Mouse (Mus musculus) CH12.LX (cell line): Measurements from ENCODE around the gene Exo5. TPM values are rescaled to one million over a fixed set of nuclear protein-coding genes. Genes with fewer than 3 reads are reported as not detected.

Experiments
- DNase-seq: peaks from one replicate; pipeline ENCODE4 v3.0.0-alpha.2; 2013; ENCODE audit errors: extremely low read depth
- H3K27ac ChIP-seq: 2 replicates; pipeline ENCODE4 v1.5.1; 2012; ENCODE audit warnings: low read depth, mild to moderate bottlenecking, control low read depth, moderate library complexity; ENCODE audit not compliant: insufficient read depth
- H3K27me3 ChIP-seq: replicated peaks from 2 replicates; pipeline ENCODE3; 2012; ENCODE audit warnings: inconsistent platforms
- H3K36me3 ChIP-seq, 2 experiments: replicated peaks in 1 of 2; 2 replicates each; pipeline versions ENCODE3 to v1.6.1; 2012; ENCODE audit warnings: inconsistent platforms in 1 of 2, low read length in 1 of 2, mild to moderate bottlenecking in 1 of 2, mixed read lengths in 1 of 2, moderate library complexity in 1 of 2; ENCODE audit not compliant: control insufficient read depth in 1 of 2, insufficient read depth in 1 of 2
- H3K4me1 ChIP-seq, 2 experiments: 2 replicates each; pipeline ENCODE4 v1.6.1; 2012; ENCODE audit warnings: inconsistent platforms in 1 of 2, moderate library complexity in 1 of 2; ENCODE audit not compliant: insufficient read depth in 2 of 2, control insufficient read depth in 1 of 2
- H3K4me2 ChIP-seq: 2 replicates; pipeline ENCODE4 v1.6.1; 2012; ENCODE audit warnings: low read depth, mild to moderate bottlenecking, control low read depth; ENCODE audit not compliant: poor library complexity, insufficient read depth, severe bottlenecking
- H3K4me3 ChIP-seq, 3 experiments: fragments of 150-350 bp in 1 of 3; sonication (generic) in 1 of 3; replicated peaks in 1 of 3; 2 replicates each; pipeline versions ENCODE3 to v1.5.1; 2011 to 2012; ENCODE audit warnings: low read depth in 2 of 3, low read length in 2 of 3, mild to moderate bottlenecking in 2 of 3, moderate library complexity in 2 of 3, control low read depth in 1 of 3, improper control_type of control experiment in 1 of 3, inconsistent platforms in 1 of 3, mixed read lengths in 1 of 3; ENCODE audit not compliant: poor library complexity in 1 of 3
- H3K79me2 ChIP-seq: replicated peaks from 2 replicates; pipeline ENCODE4 v1.6.1; 2012; ENCODE audit warnings: mild to moderate bottlenecking, moderate library complexity; ENCODE audit not compliant: control insufficient read depth, poor library complexity, insufficient read depth, severe bottlenecking; ENCODE audit errors: extremely low read depth
- H3K9ac ChIP-seq: 2 replicates; pipeline ENCODE4 v1.6.1; 2012; ENCODE audit warnings: low read depth, mild to moderate bottlenecking, control low read depth, moderate library complexity; ENCODE audit not compliant: insufficient read depth
- H3K9me3 ChIP-seq: replicated peaks from 2 replicates; pipeline ENCODE3; 2012; ENCODE audit warnings: low read length, inconsistent platforms, mixed read lengths
- CHD1 ChIP-seq: IDR thresholded peaks from 2 replicates; pipeline ENCODE4 v1.6.1; 2012; ENCODE audit warnings: low read depth, low read length, improper control_type of control experiment, inconsistent platforms
- CHD2 ChIP-seq: IDR thresholded peaks from 2 replicates; pipeline ENCODE4 v1.6.1; 2011; ENCODE audit warnings: low read length, improper control_type of control experiment
- CTCF ChIP-seq, 2 experiments: IDR thresholded peaks in 1 of 2; conservative IDR thresholded peaks in 1 of 2; 2 replicates each; pipeline ENCODE4 v1.5.1; 2011 to 2012; ENCODE audit warnings: low read depth in 2 of 2, low read length in 2 of 2, improper control_type of control experiment in 1 of 2, inconsistent platforms in 1 of 2, mild to moderate bottlenecking in 1 of 2, moderate library complexity in 1 of 2
- E2F4 ChIP-seq: IDR thresholded peaks from 2 replicates; pipeline ENCODE4 v1.6.1; 2011; ENCODE audit warnings: low read depth, low read length, improper control_type of control experiment; ENCODE audit not compliant: insufficient replicate concordance
- ELF1 ChIP-seq: IDR thresholded peaks from 2 replicates; pipeline ENCODE4 v1.6.1; 2014; ENCODE audit warnings: low read depth, mild to moderate bottlenecking, inconsistent platforms, low read length, improper control_type of control experiment
- EP300 ChIP-seq: IDR thresholded peaks from 2 replicates; pipeline ENCODE4 v1.6.1; 2011; ENCODE audit warnings: low read length, improper control_type of control experiment
- GABPA ChIP-seq: IDR thresholded peaks from 2 replicates; pipeline ENCODE4 v1.6.1; 2012; ENCODE audit warnings: low read depth, low read length, improper control_type of control experiment, inconsistent platforms; ENCODE audit not compliant: insufficient replicate concordance
- HCFC1 ChIP-seq: IDR thresholded peaks from 2 replicates; pipeline ENCODE4 v1.6.1; 2012; ENCODE audit warnings: low read depth, mild to moderate bottlenecking, inconsistent platforms, low read length, improper control_type of control experiment
- JUN ChIP-seq: IDR thresholded peaks from 2 replicates; pipeline ENCODE4 v1.6.1; 2011; ENCODE audit warnings: low read depth, mild to moderate bottlenecking, low read length, improper control_type of control experiment, moderate library complexity; ENCODE audit not compliant: insufficient read depth
- JUND ChIP-seq: conservative IDR thresholded peaks from 2 replicates; pipeline ENCODE4 v1.6.1; 2011; ENCODE audit warnings: low read depth, low read length, improper control_type of control experiment
- MAFK ChIP-seq: IDR thresholded peaks from 2 replicates; pipeline ENCODE4 v1.6.1; 2011; ENCODE audit warnings: low read length, improper control_type of control experiment; ENCODE audit not compliant: insufficient replicate concordance
- MXI1 ChIP-seq: IDR thresholded peaks from 2 replicates; pipeline ENCODE4 v1.6.1; 2011; ENCODE audit warnings: mild to moderate bottlenecking, low read depth, low read length, improper control_type of control experiment
- MYC ChIP-seq: IDR thresholded peaks from 2 replicates; pipeline ENCODE4 v1.6.1; 2011; ENCODE audit warnings: low read depth, mild to moderate bottlenecking, improper control_type of control experiment, low read length
- PAX5 ChIP-seq: IDR thresholded peaks from 2 replicates; pipeline ENCODE4 v1.6.1; 2012; ENCODE audit warnings: low read length, inconsistent platforms, mixed read lengths
- POLR2A ChIP-seq: IDR thresholded peaks from 2 replicates; pipeline ENCODE4 v1.6.1; 2011; ENCODE audit warnings: low read depth, mild to moderate bottlenecking, improper control_type of control experiment, low read length
- RAD21 ChIP-seq: IDR thresholded peaks from 2 replicates; pipeline ENCODE4 v1.6.1; 2011; ENCODE audit warnings: low read depth, mild to moderate bottlenecking, low read length, improper control_type of control experiment, moderate library complexity
- RCOR1 ChIP-seq: conservative IDR thresholded peaks from 2 replicates; pipeline ENCODE4 v1.6.1; 2012; ENCODE audit warnings: low read depth, mild to moderate bottlenecking, inconsistent platforms, low read length, improper control_type of control experiment
- SIN3A ChIP-seq: IDR thresholded peaks from 2 replicates; pipeline ENCODE4 v1.6.1; 2012; ENCODE audit warnings: low read length, improper control_type of control experiment, inconsistent platforms
- SMC3 ChIP-seq: IDR thresholded peaks from 2 replicates; pipeline ENCODE4 v1.6.1; 2011; ENCODE audit warnings: low read depth, low read length, improper control_type of control experiment
- TBP ChIP-seq: conservative IDR thresholded peaks from 2 replicates; pipeline ENCODE4 v1.6.1; 2011; ENCODE audit warnings: low read depth, low read length, improper control_type of control experiment
- UBTF ChIP-seq: IDR thresholded peaks from 2 replicates; pipeline ENCODE4 v1.6.1; 2012; ENCODE audit warnings: low read depth, mild to moderate bottlenecking, inconsistent platforms, low read length, improper control_type of control experiment, moderate library complexity
- USF2 ChIP-seq: conservative IDR thresholded peaks from 2 replicates; pipeline ENCODE4 v1.6.1; 2011; ENCODE audit warnings: low read depth, low read length, improper control_type of control experiment
- ZC3H11A ChIP-seq: IDR thresholded peaks from 2 replicates; pipeline ENCODE4 v1.6.1; 2012; ENCODE audit warnings: low read depth, mild to moderate bottlenecking, inconsistent platforms, low read length, improper control_type of control experiment
- ZKSCAN1 ChIP-seq: IDR thresholded peaks from 2 replicates; pipeline ENCODE4 v1.6.1; 2012; ENCODE audit warnings: low read depth, inconsistent platforms, low read length, improper control_type of control experiment, borderline replicate concordance
- ZNF384 ChIP-seq: IDR thresholded peaks from 2 replicates; pipeline ENCODE4 v1.6.1; 2012; ENCODE audit warnings: low read depth, low read length, improper control_type of control experiment, inconsistent platforms
- dilution Hi-C: fragments of 300-500 bp; cut with MboI; formaldehyde crosslinking; loops from 2 replicates; pipeline ENCODE4 v1.14.3; 2020; ENCODE audit warnings: low sequenced_read_pairs; ENCODE audit not compliant: extremely low pct_unique_long_range_greater_than_20kb, extremely low pct_ligation_motif_present
- in situ Hi-C: fragments of 300-500 bp; cut with MboI; formaldehyde crosslinking; loops from 3 replicates; pipeline ENCODE4 v1.14.3; 2019; ENCODE audit warnings: low sequenced_read_pairs, low pct_ligation_motif_present, low pct_unique_long_range_greater_than_20kb, mixed read lengths
- polyA plus RNA-seq: library from polyadenylated mRNA; unstranded; fragments of >175 nt; gene quantifications from 2 replicates; pipeline ENCODE4 v1.2.1, GENCODE M21; 2012; ENCODE audit warnings: low read depth; ENCODE audit not compliant: insufficient read length
- total RNA-seq, 2 experiments: library from RNA; depleted of rRNA; stranded (reverse); fragments of 300-350 nt in 1 of 2; fragments of >200 nt in 1 of 2; gene quantifications; 2 replicates each; pipeline ENCODE4 v1.2.3; 2012 to 2014

Gene Exo5
- total and polyA plus RNA-seq, 3 experiments, result 13.4 to 25.3 (median 23.0) TPM

GRCm38 (mm10) chr4:120913443-120913842 lies 11.4 kb downstream of the Exo5 start:
- Histone ChIP-seq H3K9me3 (no peaks in the 10 kb centered on the region), H3K36me3 (no peaks in the 10 kb centered on the region), H3K79me2 (no peaks in the 10 kb centered on the region), H3K4me2 (no peak overlapping the region), H3K4me1 (peaks cover 20 to 40% of the 10 kb centered on the region in 2 experiments), H3K9ac (no peak overlapping the region), H3K27ac (no peak overlapping the region), H3K27me3 (peaks cover 1% of the 10 kb centered on the region), H3K4me3 (no peak overlapping the region)
- no peak for DNase-seq
- dilution Hi-C loops, result no loop called here
- in situ Hi-C loops, result loop anchor here (10.0 kb wide), 1 partner anchor 121 kb away; the partner anchor contains the start of gene Col9a2
- no peak for TF ChIP-seq PAX5
- TF ChIP-seq SMC3, result no peak
- TF ChIP-seq RCOR1, result no peak
- no peak for TF ChIP-seq JUND
- TF ChIP-seq SIN3A, result no peak
- TF ChIP-seq ZNF384, result no peak
- no peak for TF ChIP-seq CHD1
- TF ChIP-seq CTCF (conservative IDR thresholded peaks at IDR 0.05 in 1 of 2, IDR thresholded peaks at IDR 0.05 in 1 of 2; ENCODE audit: low read depth in 2 of 2, low read length in 2 of 2), result no peak
- no peak for TF ChIP-seq MYC
- no peak for TF ChIP-seq CHD2
- no peak for TF ChIP-seq EP300
- no peak for TF ChIP-seq POLR2A
- TF ChIP-seq JUN, result no peak
- no peak for TF ChIP-seq TBP
- TF ChIP-seq HCFC1, result no peak

GRCm38 (mm10) chr4:120912866-120913265 lies 12.0 kb downstream of the Exo5 start:
- no peak overlapping the region for H3K4me2 ChIP-seq
- TF ChIP-seq USF2, result no peak
- TF ChIP-seq MXI1, result no peak
- TF ChIP-seq ZNF384, result no peak
- TF ChIP-seq CHD2, result no peak
- no peak for TF ChIP-seq PAX5
- no peak for TF ChIP-seq MAFK
- TF ChIP-seq ZC3H11A, result no peak
- no peak for TF ChIP-seq GABPA
- no peak for TF ChIP-seq ZKSCAN1
- no peak for TF ChIP-seq E2F4
- TF ChIP-seq SMC3, result no peak
- TF ChIP-seq RAD21, result no peak
- TF ChIP-seq JUND, result no peak
- no peak for TF ChIP-seq MYC
- TF ChIP-seq UBTF, result no peak
- no peak for TF ChIP-seq RCOR1
- no peak for TF ChIP-seq HCFC1
- TF ChIP-seq ELF1, result no peak
- TF ChIP-seq CHD1, result no peak
- TF ChIP-seq, all 38 proteins: peak for 0
- dilution Hi-C loops, result no loop called here

More at GRCm38 (mm10) chr4:120912866-120913265, 12.0 kb downstream of the Exo5 start:
- Histone ChIP-seq H3K4me1 (peaks cover 20 to 40% of the 10 kb centered on the region in 2 experiments), H3K36me3 (no peaks in the 10 kb centered on the region), H3K4me3 (no peak overlapping the region), H3K9ac (no peak overlapping the region), H3K79me2 (no peaks in the 10 kb centered on the region), H3K9me3 (no peaks in the 10 kb centered on the region), H3K27ac (no peak overlapping the region), H3K27me3 (peaks cover 1% of the 10 kb centered on the region)
- no peak for DNase-seq
- in situ Hi-C loops, result loop anchor here (10.0 kb wide), 1 partner anchor 122 kb away; the partner anchor contains the start of gene Col9a2
